Mouse (Mus musculus) midbrain, embryonic 11.5 days (tissue): ENCODE results near the gene Prune1. TPM values are rescaled to one million over a fixed set of nuclear protein-coding genes. Genes with fewer than 3 reads are reported as not detected.

Experiments used
- ATAC-seq: fragments of 200-750 bp; cut with Nextera tagmentation; 2 replicates; pipeline ENCODE4 v1.8.0; 2017; ENCODE audit warnings: moderate TSS enrichment, moderate library complexity; ENCODE audit not compliant: low FRiP score
- DNase-seq: peaks from one replicate; pipeline ENCODE4 v3.0.0; 2015; ENCODE audit warnings: low spot score; ENCODE audit errors: missing footprints
- H3K27ac ChIP-seq: fragments of 300-500 bp; sonication (generic); 2 replicates; pipeline ENCODE4 v1.5.1; 2014; ENCODE audit warnings: low read depth, low read length
- H3K27me3 ChIP-seq: fragments of 300-500 bp; sonication (generic); 2 replicates; pipeline ENCODE4 v1.6.1; 2014; ENCODE audit warnings: mild to moderate bottlenecking, low read length, moderate library complexity, mixed read lengths; ENCODE audit not compliant: control insufficient read depth, insufficient read depth
- H3K36me3 ChIP-seq: fragments of 300-500 bp; sonication (generic); 2 replicates; pipeline ENCODE4 v1.6.1; 2014; ENCODE audit warnings: mild to moderate bottlenecking, low read length, moderate library complexity, mixed read lengths; ENCODE audit not compliant: control insufficient read depth, insufficient read depth
- H3K4me1 ChIP-seq: fragments of 300-500 bp; sonication (generic); 2 replicates; pipeline ENCODE4 v1.6.1; 2014; ENCODE audit warnings: low read length; ENCODE audit not compliant: control insufficient read depth, insufficient read depth
- H3K4me2 ChIP-seq: fragments of 300-500 bp; sonication (generic); 2 replicates; pipeline ENCODE4 v1.6.1; 2014; ENCODE audit warnings: mild to moderate bottlenecking, moderate library complexity
- H3K4me3 ChIP-seq: fragments of 300-500 bp; sonication (generic); 2 replicates; pipeline ENCODE4 v1.5.1; 2014; ENCODE audit warnings: low read depth, low read length
- H3K9ac ChIP-seq: fragments of 300-500 bp; sonication (generic); 2 replicates; pipeline ENCODE4 v1.6.1; 2014; ENCODE audit warnings: low read length
- H3K9me3 ChIP-seq: fragments of 300-500 bp; sonication (generic); 2 replicates; pipeline ENCODE4 v1.6.1; 2016; ENCODE audit warnings: low read length; ENCODE audit not compliant: control insufficient read depth
- WGBS: fragments of 180-500 bp; shearing (Covaris S2); extraction: QIAGEN DNeasy Blood & Tissue Kit; methylation state at CpG from one replicate; pipeline ENCODE4 v1.1.7; 2014; 5-methylcytosine and 5-hydroxymethylcytosine counted together
- polyA plus RNA-seq: library from polyadenylated mRNA; unstranded; fragments of >200 nt; fragmentation: Nextera tagmentation; extraction: Ambion mirVana; gene quantifications from 2 replicates; pipeline ENCODE4 v1.2.1, GENCODE M21; 2014

Prune1 gene
- polyA plus RNA-seq, 1 experiment from 2014 or later = 29.7 TPM

- H3K9me3 ChIP-seq = no peaks in the 10 kb centered on the region
- DNase-seq (peak; percentile 73), ATAC-seq (no peak)
- WGBS = 89% methylated on average over 12 of the region's 12 CpGs
- peaks cover 9% of the 10 kb centered on the region for H3K4me1 ChIP-seq
- H3K27me3 ChIP-seq = no peaks in the 10 kb centered on the region
- no peak overlapping the region for H3K9ac ChIP-seq
- H3K36me3 ChIP-seq = no peaks in the 10 kb centered on the region
- no peak overlapping the region for H3K4me3 ChIP-seq
- H3K27ac ChIP-seq = no peak overlapping the region
- peak overlapping the region; percentile 78; the same call in 1 of the 2 replicates for H3K4me2 ChIP-seq
These were observed 2.8 kb upstream of the Prune1 start for GRCm38 (mm10) chr3:95284501-95285281.

- H3K27me3 ChIP-seq = no peaks in the 10 kb centered on the region
- DNase-seq = peak; percentile 78
- H3K36me3 ChIP-seq = no peaks in the 10 kb centered on the region
- peak overlapping the region; percentile 61; the same call in 1 of the 2 replicates for H3K4me3 ChIP-seq
- H3K4me1 ChIP-seq = peaks cover 9% of the 10 kb centered on the region
- ATAC-seq = no peak
- peak overlapping the region; percentile 78 for H3K4me2 ChIP-seq
- H3K9ac ChIP-seq = peak overlapping the region; percentile 92
- H3K27ac ChIP-seq = no peak overlapping the region
- 46% methylated on average over 1 of the region's 1 CpGs for WGBS
- H3K9me3 ChIP-seq = no peaks in the 10 kb centered on the region
These were observed 2.2 kb upstream of the Prune1 start for GRCm38 (mm10) chr3:95284062-95284461.

GRCm38 (mm10) chr3:95283589-95283941, 1.7 kb upstream of the Prune1 start:
- DNase-seq (no peak), ATAC-seq (no peak)
- Histone ChIP-seq H3K9ac (peak overlapping the region; percentile 92), H3K27ac (peak overlapping the region; percentile 93), H3K4me2 (peak overlapping the region; percentile 78), H3K4me1 (peaks cover 9% of the 10 kb centered on the region), H3K9me3 (no peaks in the 10 kb centered on the region), H3K4me3 (peak overlapping the region; percentile 61), H3K27me3 (no peaks in the 10 kb centered on the region), H3K36me3 (no peaks in the 10 kb centered on the region)
- WGBS = 2% methylated on average over 7 of the region's 7 CpGs

- Histone ChIP-seq H3K9me3 (no peaks in the 10 kb centered on the region), H3K4me1 (peaks cover 9% of the 10 kb centered on the region), H3K4me3 (peak overlapping the region; percentile 61), H3K27me3 (no peaks in the 10 kb centered on the region), H3K36me3 (no peaks in the 10 kb centered on the region), H3K27ac (peak overlapping the region; percentile 93), H3K4me2 (peak overlapping the region; percentile 78), H3K9ac (peak overlapping the region; percentile 92)
- WGBS = under 1% methylated on average over 49 of the region's 51 CpGs
- DNase-seq = peak; percentile 97
- ATAC-seq = peak; percentile 74
These were observed 1.2 kb upstream of the Prune1 start for GRCm38 (mm10) chr3:95282865-95283588.

- no peaks in the 10 kb centered on the region for H3K36me3 ChIP-seq
- peak overlapping the region; percentile 78 for H3K4me2 ChIP-seq
- H3K9me3 ChIP-seq = no peaks in the 10 kb centered on the region
- WGBS = under 1% methylated on average over 11 of the region's 11 CpGs
- no peaks in the 10 kb centered on the region for H3K27me3 ChIP-seq
- DNase-seq (no peak), ATAC-seq (no peak)
- peak overlapping the region; percentile 93 for H3K27ac ChIP-seq
- peaks cover 9% of the 10 kb centered on the region for H3K4me1 ChIP-seq
- H3K9ac ChIP-seq = peak overlapping the region; percentile 92
- peak overlapping the region; percentile 61 for H3K4me3 ChIP-seq
These were observed 547 bp upstream of the Prune1 start for GRCm38 (mm10) chr3:95282381-95282864.

GRCm38 (mm10) chr3:95280747-95281146, 1.1 kb downstream of the Prune1 start:
- Histone ChIP-seq H3K36me3 (no peaks in the 10 kb centered on the region), H3K27me3 (no peaks in the 10 kb centered on the region), H3K4me1 (peaks cover 9% of the 10 kb centered on the region), H3K27ac (no peak overlapping the region), H3K4me2 (peak overlapping the region; percentile 78), H3K9me3 (no peaks in the 10 kb centered on the region), H3K4me3 (peak overlapping the region; percentile 64), H3K9ac (peak overlapping the region; percentile 87)
- WGBS = 34% methylated on average over 8 of the region's 8 CpGs
- DNase-seq (peak; percentile 89), ATAC-seq (no peak)

GRCm38 (mm10) chr3:95277149-95277551, 4.7 kb downstream of the Prune1 start:
- no peak overlapping the region for H3K9ac ChIP-seq
- WGBS = 84% methylated on average over 1 of the region's 1 CpGs
- no peaks in the 10 kb centered on the region for H3K4me1 ChIP-seq

GRCm38 (mm10) chr3:95276428-95276934, 5.4 kb downstream of the Prune1 start:
- ATAC-seq = no peak
- Histone ChIP-seq H3K4me1 (no peaks in the 10 kb centered on the region), H3K9me3 (no peaks in the 10 kb centered on the region), H3K36me3 (no peaks in the 10 kb centered on the region), H3K4me3 (no peak overlapping the region), H3K27ac (no peak overlapping the region), H3K4me2 (no peak overlapping the region), H3K9ac (no peak overlapping the region), H3K27me3 (no peaks in the 10 kb centered on the region)
- WGBS = 80% methylated on average over 5 of the region's 5 CpGs
- no peak for DNase-seq

More at GRCm38 (mm10) chr3:95277149-95277551, 4.7 kb downstream of the Prune1 start:
- Histone ChIP-seq H3K4me2 (no peak overlapping the region), H3K27me3 (no peaks in the 10 kb centered on the region), H3K36me3 (no peaks in the 10 kb centered on the region), H3K27ac (no peak overlapping the region), H3K9me3 (no peaks in the 10 kb centered on the region), H3K4me3 (no peak overlapping the region)
- ATAC-seq (no peak), DNase-seq (no peak)

GRCm38 (mm10) chr3:95275161-95275560, 6.7 kb downstream of the Prune1 start:
- H3K4me1 ChIP-seq = no peaks in the 10 kb centered on the region
- H3K27ac ChIP-seq = no peak overlapping the region
- WGBS = 84% methylated on average over 6 of the region's 6 CpGs
- H3K36me3 ChIP-seq = no peaks in the 10 kb centered on the region
- no peak for ATAC-seq
- no peak overlapping the region for H3K4me3 ChIP-seq
- no peak overlapping the region for H3K4me2 ChIP-seq
- no peak for DNase-seq
- no peak overlapping the region for H3K9ac ChIP-seq
- H3K27me3 ChIP-seq = no peaks in the 10 kb centered on the region
- H3K9me3 ChIP-seq = no peaks in the 10 kb centered on the region
